Mouse (Mus musculus) stomach, postnatal 0 days (tissue): Measurements from ENCODE around the gene Rxylt1. TPM values are rescaled to one million over a fixed set of nuclear protein-coding genes. Genes with fewer than 3 reads are reported as not detected.

ENCODE experiments used
- ATAC-seq: fragments of 200-750 bp; cut with Nextera tagmentation; 2 replicates; pipeline ENCODE4 v1.8.0; 2017; ENCODE audit not compliant: low FRiP score, low TSS enrichment
- DNase-seq: peaks from one replicate; pipeline ENCODE4 v3.0.0-alpha.2; 2016; ENCODE audit warnings: low spot score
- H3K27ac ChIP-seq: fragments of 300-500 bp; sonication (generic); replicated peaks from 2 replicates; pipeline ENCODE4 v1.5.1; 2014; ENCODE audit warnings: mild to moderate bottlenecking, control low read depth
- H3K27me3 ChIP-seq: fragments of 300-500 bp; sonication (generic); 2 replicates; pipeline ENCODE4 v1.6.1; 2014; ENCODE audit warnings: low read length; ENCODE audit not compliant: control insufficient read depth, insufficient read depth
- H3K36me3 ChIP-seq: fragments of 300-500 bp; sonication (generic); 2 replicates; pipeline ENCODE4 v1.6.1; 2014; ENCODE audit warnings: low read length, mixed read lengths; ENCODE audit not compliant: control insufficient read depth, insufficient read depth
- H3K4me1 ChIP-seq: fragments of 300-500 bp; sonication (generic); replicated peaks from 2 replicates; pipeline ENCODE4 v1.6.1; 2014; ENCODE audit warnings: antibody characterized with exemption; ENCODE audit not compliant: control insufficient read depth, insufficient read depth
- H3K4me2 ChIP-seq: fragments of 300-500 bp; sonication (generic); replicated peaks from 2 replicates; pipeline ENCODE4 v1.6.1; 2014; ENCODE audit warnings: low read depth, mild to moderate bottlenecking, control low read depth, moderate library complexity
- H3K4me3 ChIP-seq: fragments of 300-500 bp; sonication (generic); 2 replicates; pipeline ENCODE4 v1.5.1; 2014; ENCODE audit warnings: low read depth, low read length, control low read depth
- H3K9ac ChIP-seq: fragments of 300-500 bp; sonication (generic); 2 replicates; pipeline ENCODE4 v1.6.1; 2014; ENCODE audit warnings: mild to moderate bottlenecking, low read length, control low read depth, mixed read lengths
- H3K9me3 ChIP-seq: fragments of 300-500 bp; sonication (generic); 2 replicates; pipeline ENCODE4 v1.6.1; 2016; ENCODE audit warnings: low read length; ENCODE audit not compliant: control insufficient read depth
- CTCF ChIP-seq: IDR thresholded peaks from 2 replicates; pipeline ENCODE4 v1.5.1; 2016; ENCODE audit warnings: antibody characterized with exemption, low read depth, mild to moderate bottlenecking, moderate library complexity
- EP300 ChIP-seq: optimal IDR thresholded peaks from 2 replicates; pipeline ENCODE3; 2016; ENCODE audit warnings: antibody characterized with exemption
- WGBS: fragments of 180-500 bp; shearing (Covaris S2); extraction: QIAGEN DNeasy Blood & Tissue Kit; methylation state at CpG from one replicate; pipeline ENCODE4 v1.1.7; 2014; 5-methylcytosine and 5-hydroxymethylcytosine counted together
- polyA plus RNA-seq: library from polyadenylated mRNA; unstranded; fragments of >200 nt; fragmentation: Nextera tagmentation; extraction: Ambion mirVana; gene quantifications from 2 replicates; pipeline ENCODE4 v1.2.1, GENCODE M21; 2015

The Rxylt1 gene
- polyA plus RNA-seq, 1 experiment from 2014 or later, result 45.8 TPM

DNA sequence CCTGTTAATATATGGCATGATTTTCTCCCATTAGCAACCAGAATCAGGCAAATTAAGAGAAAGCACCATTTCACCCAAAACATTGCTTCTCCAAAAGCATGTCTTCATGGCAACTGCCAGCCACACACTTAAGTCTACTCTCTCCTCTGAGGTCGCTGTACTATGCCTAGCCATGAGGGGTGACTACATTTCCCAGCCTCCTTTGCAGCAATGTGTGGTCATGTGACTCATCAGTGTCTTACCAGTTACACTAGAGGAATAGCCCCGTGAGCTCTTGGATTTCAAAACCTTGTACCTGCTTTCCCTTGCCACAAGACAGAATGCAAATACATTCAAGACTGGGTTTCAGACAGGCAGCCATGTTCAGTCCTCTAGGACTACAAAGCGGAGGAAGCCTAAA is 58.6 kb downstream of the Rxylt1 start:
- TF ChIP-seq EP300, result no peak
- no peak for TF ChIP-seq CTCF
- ATAC-seq, result peak; percentile 83
- H3K9me3 ChIP-seq, result no peaks in the 10 kb centered on the region
- no peak overlapping the region for H3K4me2 ChIP-seq
- H3K27ac ChIP-seq, result no peak overlapping the region
- DNase-seq, result peak; percentile 43
- H3K4me1 ChIP-seq, result no peaks in the 10 kb centered on the region
- H3K4me3 ChIP-seq, result no peak overlapping the region
- H3K27me3 ChIP-seq, result no peaks in the 10 kb centered on the region
- 57% methylated on average over 3 of the region's 3 CpGs for WGBS
- H3K36me3 ChIP-seq, result no peaks in the 10 kb centered on the region
- H3K9ac ChIP-seq, result no peak overlapping the region

GRCm38 (mm10) chr10:122033271-122033670 is 63.9 kb downstream of the Rxylt1 start:
- TF ChIP-seq CTCF (no peak), EP300 (no peak)
- Histone ChIP-seq H3K9me3 (no peaks in the 10 kb centered on the region), H3K27ac (no peak overlapping the region), H3K4me2 (no peak overlapping the region), H3K4me1 (no peaks in the 10 kb centered on the region), H3K9ac (no peak overlapping the region), H3K27me3 (no peaks in the 10 kb centered on the region), H3K4me3 (no peak overlapping the region), H3K36me3 (no peaks in the 10 kb centered on the region)
- no peak for DNase-seq
- no peak for ATAC-seq
- 53% methylated on average over 5 of the region's 5 CpGs for WGBS

DNA sequence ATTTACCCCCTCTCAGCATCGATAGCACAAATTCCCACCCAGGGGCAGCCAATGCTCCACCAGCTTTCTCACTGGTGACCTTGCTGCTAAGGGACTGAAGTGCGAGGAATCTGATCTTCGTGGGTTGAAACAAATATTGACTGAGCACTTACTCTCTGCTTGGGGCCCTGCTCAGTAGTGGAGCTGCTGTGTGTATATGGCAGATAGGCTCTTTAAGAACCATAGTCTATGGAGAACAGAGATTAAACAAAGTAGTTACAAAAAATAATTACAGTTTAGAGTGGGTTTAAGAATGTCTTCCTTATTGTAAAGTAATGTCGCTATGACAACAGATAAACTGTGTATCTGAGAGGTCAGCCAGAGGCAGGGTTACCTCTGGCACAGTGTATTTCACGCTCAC is 66.8 kb downstream of the Rxylt1 start:
- Histone ChIP-seq H3K36me3 (no peaks in the 10 kb centered on the region), H3K27me3 (no peaks in the 10 kb centered on the region), H3K4me3 (no peak overlapping the region), H3K4me2 (0 out of 2 replicates have a peak overlapping the region, but pooled peaks have one; percentile 29), H3K9ac (no peak overlapping the region), H3K27ac (0 out of 2 replicates have a peak overlapping the region, but pooled peaks have one; percentile 35), H3K9me3 (no peaks in the 10 kb centered on the region), H3K4me1 (no peaks in the 10 kb centered on the region)
- TF ChIP-seq EP300 (no peak), CTCF (no peak)
- peak; percentile 38 for DNase-seq
- ATAC-seq, result peak; percentile 81
- WGBS, result 49% methylated on average over 5 of the region's 5 CpGs

DNA sequence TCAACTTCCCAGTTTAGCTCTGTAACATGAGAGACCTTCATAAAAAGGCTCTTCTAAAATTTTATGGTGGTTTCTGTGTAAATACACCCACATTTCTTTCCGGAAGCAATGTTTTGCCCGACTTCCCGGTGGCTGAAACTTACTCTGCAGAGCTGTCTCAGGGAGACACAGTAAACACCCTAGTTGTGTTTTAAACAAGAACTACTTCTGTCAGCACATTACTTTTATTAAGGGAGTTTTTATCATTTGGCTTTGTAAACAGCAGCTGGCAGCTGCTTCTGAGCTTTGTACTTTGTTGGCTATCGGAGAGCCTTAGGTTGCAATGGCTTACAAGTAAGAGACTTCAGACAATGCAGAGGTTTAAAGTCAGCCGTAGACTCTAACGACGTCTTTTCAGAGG is 67.4 kb downstream of the Rxylt1 start:
- no peak overlapping the region for H3K9ac ChIP-seq
- peak; percentile 66 for ATAC-seq
- no peaks in the 10 kb centered on the region for H3K27me3 ChIP-seq
- WGBS, result 23% methylated on average over 7 of the region's 7 CpGs
- DNase-seq, result peak; percentile 38
- H3K4me1 ChIP-seq, result no peaks in the 10 kb centered on the region
- H3K4me3 ChIP-seq, result no peak overlapping the region
- TF ChIP-seq EP300, result no peak
- TF ChIP-seq CTCF, result no peak
- H3K9me3 ChIP-seq, result no peaks in the 10 kb centered on the region
- H3K27ac ChIP-seq, result peak overlapping the region; percentile 58
- no peaks in the 10 kb centered on the region for H3K36me3 ChIP-seq
- peak overlapping the region; percentile 29 for H3K4me2 ChIP-seq

Other genes with a start within 250 kb of the Rxylt1 start
- 4.6 and 5.2 TPM in 2 replicates for gene Srgap1, start 50.1 kb downstream of the Rxylt1 start, polyA plus RNA-seq